Mouse (Mus musculus) hindbrain, embryonic 13.5 days (tissue): ENCODE results near the gene Olfr1164. TPM values are rescaled to one million over a fixed set of nuclear protein-coding genes. Genes with fewer than 3 reads are reported as not detected.

Experiments used
- ATAC-seq: fragments of 200-750 bp; cut with Nextera tagmentation; 2 replicates; pipeline ENCODE4 v1.8.0; 2017; ENCODE audit warnings: moderate TSS enrichment; ENCODE audit not compliant: low FRiP score
- H3K27ac ChIP-seq: fragments of 300-500 bp; sonication (generic); 2 replicates; pipeline ENCODE4 v1.5.1; 2015; ENCODE audit warnings: inconsistent platforms, mild to moderate bottlenecking, moderate library complexity
- H3K27me3 ChIP-seq: fragments of 300-500 bp; sonication (generic); 2 replicates; pipeline ENCODE4 v1.6.1; 2015; ENCODE audit warnings: mild to moderate bottlenecking, inconsistent platforms
- H3K36me3 ChIP-seq: fragments of 300-500 bp; sonication (generic); 2 replicates; pipeline ENCODE4 v1.6.1; 2015; ENCODE audit warnings: mild to moderate bottlenecking, inconsistent platforms
- H3K4me1 ChIP-seq: fragments of 300-500 bp; sonication (generic); replicated peaks from 2 replicates; pipeline ENCODE4 v1.6.1; 2015; ENCODE audit warnings: inconsistent platforms
- H3K4me2 ChIP-seq: fragments of 300-500 bp; sonication (generic); 2 replicates; pipeline ENCODE4 v1.6.1; 2015; ENCODE audit warnings: inconsistent platforms, mild to moderate bottlenecking, moderate library complexity
- H3K4me3 ChIP-seq: fragments of 300-500 bp; sonication (generic); 2 replicates; pipeline ENCODE4 v1.5.1; 2015; ENCODE audit warnings: mild to moderate bottlenecking, inconsistent platforms
- H3K9ac ChIP-seq: fragments of 300-500 bp; sonication (generic); 2 replicates; pipeline ENCODE4 v1.6.1; 2015; ENCODE audit warnings: mild to moderate bottlenecking, inconsistent platforms
- H3K9me3 ChIP-seq: fragments of 300-500 bp; sonication (generic); 2 replicates; pipeline ENCODE4 v1.6.1; 2016; ENCODE audit warnings: inconsistent platforms
- WGBS: fragments of 180-500 bp; shearing (Covaris S2); methylation state at CpG from one replicate; pipeline ENCODE4 v1.1.7; 2015; 5-methylcytosine and 5-hydroxymethylcytosine counted together
- polyA plus RNA-seq: library from polyadenylated mRNA; unstranded; fragments of >200 nt; fragmentation: Nextera tagmentation; extraction: Ambion mirVana; gene quantifications from 2 replicates; pipeline ENCODE4 v1.2.1, GENCODE M21; 2015

Olfr1164 gene
- not detected in 2 replicates for polyA plus RNA-seq

DNA sequence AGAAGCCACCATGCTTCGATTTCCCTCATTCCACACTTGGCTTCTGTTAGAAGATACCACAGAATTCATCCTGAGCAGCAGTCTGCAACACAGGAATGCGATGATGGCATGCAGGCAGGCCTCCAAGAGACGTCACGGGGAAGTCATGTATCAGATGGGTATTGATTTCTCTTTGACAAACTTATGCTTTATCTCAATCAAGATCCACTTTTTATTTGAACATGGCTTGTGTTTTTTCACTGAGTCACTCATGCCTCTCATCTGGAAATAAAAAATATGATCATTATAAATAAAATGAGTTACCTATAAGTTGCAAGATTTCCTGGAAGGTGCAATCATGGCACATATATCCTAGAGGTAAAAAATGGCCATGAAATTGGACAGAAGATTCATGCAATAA, at the start of gene Olfr1164:
TSS of gene Olfr1164 (minus strand) at position 101 of the 400 bp plus-strand sequence.
- H3K36me3 ChIP-seq = no peaks in the 10 kb centered on the region
- H3K9ac ChIP-seq = no peak within 1 kb of the TSS
- 76% methylated on average over 4 of the region's 4 CpGs for WGBS
- no peak within 1 kb of the TSS for H3K27ac ChIP-seq
- H3K4me2 ChIP-seq = no peak within 1 kb of the TSS
- H3K4me1 ChIP-seq = no peaks in the 10 kb centered on the region
- no peak within 1 kb of the TSS for H3K4me3 ChIP-seq
- no peak for ATAC-seq
- H3K9me3 ChIP-seq = no peaks in the 10 kb centered on the region
- H3K27me3 ChIP-seq = no peaks in the 10 kb centered on the region

DNA sequence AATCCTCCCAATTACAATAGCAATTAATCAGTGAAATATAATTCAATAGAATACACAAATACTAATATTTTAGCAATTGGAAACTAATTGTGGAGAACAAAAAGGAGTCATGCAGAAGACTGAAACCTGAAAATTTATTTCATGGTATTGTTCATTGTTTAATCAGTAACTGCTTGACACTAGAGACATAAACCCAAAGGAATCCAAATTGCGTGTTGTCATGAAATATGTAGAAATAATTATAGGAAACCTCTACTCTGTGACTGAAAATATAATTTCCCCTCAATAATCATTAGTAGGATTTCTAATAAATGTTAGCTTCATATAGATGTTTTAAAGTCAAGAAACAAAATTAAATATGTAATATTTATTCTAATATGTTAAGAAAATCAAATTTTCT, 34.4 kb upstream of the Olfr1164 start, which contains the start of gene Olfr1166:
TSS of gene Olfr1166 (minus strand) at position 101 of the 400 bp plus-strand sequence.
- Histone ChIP-seq H3K4me1 (no peaks in the 10 kb centered on the region), H3K27ac (no peak within 1 kb of the TSS), H3K4me2 (no peak within 1 kb of the TSS), H3K27me3 (no peaks in the 10 kb centered on the region), H3K9ac (no peak within 1 kb of the TSS), H3K9me3 (no peaks in the 10 kb centered on the region), H3K36me3 (no peaks in the 10 kb centered on the region), H3K4me3 (no peak within 1 kb of the TSS)
- no peak for ATAC-seq
- 91% methylated on average over 1 of the region's 1 CpGs for WGBS

DNA sequence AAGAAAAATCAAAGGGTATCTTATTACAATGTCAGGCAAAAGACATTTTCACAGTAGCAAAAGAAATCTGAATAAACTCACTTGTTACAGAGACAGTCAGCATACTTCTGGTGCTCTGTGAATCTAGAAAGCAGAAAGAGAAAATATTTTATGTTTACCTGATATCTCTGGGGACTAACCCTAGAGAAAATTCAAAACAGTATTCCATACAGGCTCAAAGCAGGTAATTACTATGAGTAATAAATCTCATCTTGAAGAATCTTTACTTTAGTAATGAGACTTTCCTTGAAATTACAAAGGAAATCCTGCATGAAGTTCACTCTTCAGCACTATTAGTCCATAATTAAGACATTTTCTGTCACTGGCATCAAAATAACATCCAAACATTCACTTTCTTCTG, 22.0 kb downstream of the Olfr1164 start, which contains the start of gene Olfr1163:
TSS of gene Olfr1163 (minus strand) at position 101 of the 400 bp plus-strand sequence.
- no peak within 1 kb of the TSS for H3K27ac ChIP-seq
- no peaks in the 10 kb centered on the region for H3K9me3 ChIP-seq
- no peak within 1 kb of the TSS for H3K9ac ChIP-seq
- H3K4me3 ChIP-seq = no peak within 1 kb of the TSS
- no peak for ATAC-seq
- no peaks in the 10 kb centered on the region for H3K27me3 ChIP-seq
- H3K4me2 ChIP-seq = no peak within 1 kb of the TSS
- H3K36me3 ChIP-seq = no peaks in the 10 kb centered on the region
- H3K4me1 ChIP-seq = no peaks in the 10 kb centered on the region

DNA sequence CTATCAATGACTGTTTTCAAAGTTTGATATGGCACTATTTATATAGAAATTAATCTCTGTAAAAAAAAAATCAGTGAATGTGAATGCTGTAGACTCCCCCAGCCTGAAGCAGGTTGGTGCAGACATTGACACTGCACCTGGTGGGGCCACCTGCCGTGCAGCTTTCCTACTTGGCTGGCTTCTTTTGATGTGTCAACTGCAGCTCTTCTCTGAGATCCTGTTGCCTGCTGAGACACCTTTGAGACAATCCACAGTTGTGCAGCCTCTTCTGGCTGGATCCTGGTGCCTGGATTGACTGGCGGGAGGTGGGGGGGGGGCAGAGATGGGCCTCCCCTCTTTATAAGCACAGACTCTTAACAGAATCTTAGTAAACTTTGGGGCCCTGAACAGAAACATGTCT, 30.2 kb downstream of the Olfr1164 start:
- H3K4me3 ChIP-seq = no peak overlapping the region
- 79% methylated on average over 2 of the region's 2 CpGs for WGBS

DNA sequence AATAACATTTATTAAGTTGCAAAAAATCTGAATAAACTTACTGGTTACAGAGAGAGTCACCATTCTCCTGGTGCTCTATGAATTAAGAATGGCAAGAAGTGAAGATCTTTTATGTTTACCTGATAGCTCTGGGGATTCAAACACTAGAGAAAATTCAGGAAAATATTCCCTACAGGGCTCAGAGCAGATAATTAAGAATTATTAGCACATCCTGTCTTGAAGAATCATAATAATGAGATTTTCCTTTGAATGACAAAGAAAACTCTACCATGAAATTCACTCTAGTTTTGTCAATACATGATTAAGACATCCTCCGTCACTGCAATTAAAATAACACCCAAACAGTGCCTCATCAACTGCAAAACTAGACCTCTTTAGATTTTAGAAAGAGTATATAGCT, 42.7 kb downstream of the Olfr1164 start, which contains the start of gene Olfr1162:
TSS of gene Olfr1162 (minus strand) at position 101 of the 400 bp plus-strand sequence.
- no peak within 1 kb of the TSS for H3K4me2 ChIP-seq
- H3K36me3 ChIP-seq = no peaks in the 10 kb centered on the region
- no peaks in the 10 kb centered on the region for H3K9me3 ChIP-seq
- H3K4me3 ChIP-seq = no peak within 1 kb of the TSS
- no peaks in the 10 kb centered on the region for H3K27me3 ChIP-seq
- no peak for ATAC-seq
- no peak within 1 kb of the TSS for H3K27ac ChIP-seq
- WGBS = 84% methylated on average over 1 of the region's 1 CpGs
- no peak within 1 kb of the TSS for H3K9ac ChIP-seq
- no peaks in the 10 kb centered on the region for H3K4me1 ChIP-seq

More for the DNA sequence above, 30.2 kb downstream of the Olfr1164 start:
- Histone ChIP-seq H3K27me3 (no peaks in the 10 kb centered on the region), H3K36me3 (no peaks in the 10 kb centered on the region), H3K4me2 (no peak overlapping the region), H3K9me3 (no peaks in the 10 kb centered on the region), H3K9ac (no peak overlapping the region), H3K4me1 (no peaks in the 10 kb centered on the region), H3K27ac (no peak overlapping the region)
- ATAC-seq = no peak

Other genes with a start within 250 kb of the Olfr1164 start
- not detected in 2 replicates for gene Olfr1150-ps1, start 250.0 kb downstream of the Olfr1164 start, polyA plus RNA-seq
- not detected in 2 replicates for gene Olfr1151, start 238.1 kb downstream of the Olfr1164 start, polyA plus RNA-seq
- gene Olfr1152, start 227.5 kb downstream of the Olfr1164 start, polyA plus RNA-seq = not detected in 2 replicates
- gene Olfr1153, start 199.0 kb downstream of the Olfr1164 start, polyA plus RNA-seq = not detected in 2 replicates
- not detected in 2 replicates for gene Olfr1154, start 188.8 kb downstream of the Olfr1164 start, polyA plus RNA-seq
- not detected in 2 replicates for gene Olfr1155, start 148.8 kb downstream of the Olfr1164 start, polyA plus RNA-seq
- gene Olfr1156, start 140.9 kb downstream of the Olfr1164 start, polyA plus RNA-seq = not detected in 2 replicates
- gene Olfr1157, start 125.7 kb downstream of the Olfr1164 start, polyA plus RNA-seq = not detected in 2 replicates
- gene Olfr74, start 119.3 kb downstream of the Olfr1164 start, polyA plus RNA-seq = not detected in 2 replicates
- gene Olfr1158, start 103.9 kb downstream of the Olfr1164 start, polyA plus RNA-seq = not detected in 2 replicates
- gene Olfr1160, start 85.7 kb downstream of the Olfr1164 start, polyA plus RNA-seq = not detected in 2 replicates
- not detected in 2 replicates for gene Olfr1161, start 71.2 kb downstream of the Olfr1164 start, polyA plus RNA-seq
- gene Olfr73, start 56.3 kb downstream of the Olfr1164 start, polyA plus RNA-seq = not detected in 2 replicates
- not detected in 2 replicates for gene Olfr1162, start 42.8 kb downstream of the Olfr1164 start, polyA plus RNA-seq
- not detected in 2 replicates for gene Olfr1163, start 22.1 kb downstream of the Olfr1164 start, polyA plus RNA-seq
- not detected in 2 replicates for gene Olfr1166, start 34.3 kb upstream of the Olfr1164 start, polyA plus RNA-seq
- gene Olfr1167, start 61.2 kb upstream of the Olfr1164 start, polyA plus RNA-seq = not detected in 2 replicates
- gene Olfr1168, start 87.9 kb upstream of the Olfr1164 start, polyA plus RNA-seq = not detected in 2 replicates
- not detected in 2 replicates for gene Olfr1170, start 134.4 kb upstream of the Olfr1164 start, polyA plus RNA-seq
- not detected in 2 replicates for gene Olfr1173, start 185.9 kb upstream of the Olfr1164 start, polyA plus RNA-seq
- not detected in 2 replicates for gene Olfr1174-ps, start 221.2 kb upstream of the Olfr1164 start, polyA plus RNA-seq
- gene Olfr1175-ps, start 233.2 kb upstream of the Olfr1164 start, polyA plus RNA-seq = not detected in 2 replicates
- gene Olfr1176, start 242.8 kb upstream of the Olfr1164 start, polyA plus RNA-seq = not detected in 2 replicates